Comparison of ENCODE assay signal across 10 mouse cellular contexts in the genomic region with DNA sequence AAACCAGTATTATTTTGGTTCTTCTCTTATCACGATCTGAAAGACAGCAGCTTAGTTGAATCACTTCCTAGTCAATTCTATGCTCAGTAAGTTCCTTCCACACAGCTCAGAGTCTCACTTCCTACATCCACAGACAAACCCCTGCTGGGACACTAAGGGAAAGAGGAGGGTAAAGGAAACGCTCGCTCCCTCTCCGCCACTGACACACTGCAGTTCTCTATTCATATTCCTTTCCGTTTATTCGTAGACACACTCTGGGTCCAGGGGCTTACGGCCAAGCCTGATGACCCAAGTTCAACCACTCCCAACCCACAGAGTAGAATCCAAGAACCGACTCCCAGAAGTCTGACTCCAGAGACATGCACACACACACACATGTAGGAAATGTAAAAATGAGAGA. TPM values are rescaled to one million over a fixed set of nuclear protein-coding genes. Genes with fewer than 3 reads are reported as not detected.
A peak's percentile ranks its signal among the peaks of the same experiment; 100 is the strongest.
DNase-seq lines count a peak whose midpoint lies in the region; ATAC-seq and TF ChIP-seq lines count a peak whose summit lies in the region.
"Had no signal": no experiment of that assay in that cellular context is flagged by ENCODE, and none has a peak within 500 bp of the region (broad histone marks: within the 10 kb centered on the region; RNA-seq: fewer than 3 reads in every experiment).

No protein-coding gene starts in this region.

- peaks cover 24% of the 10 kb centered on the region for H3K4me1 ChIP-seq in hindbrain, embryonic 16.5 days (ENCODE audit: control insufficient read depth, insufficient read depth, low read depth, low read length)
- peaks cover 17% of the 10 kb centered on the region; the same call in 1 of the 2 replicates for H3K4me1 ChIP-seq in hindbrain, embryonic 10.5 days (replicated peaks)
- H3K4me1 ChIP-seq in MEL (ENCODE audit: control insufficient read depth in 1 of 2, insufficient read depth in 2 of 2, low read length in 2 of 2): peaks cover 7 to 9% of the 10 kb centered on the region in 2 experiments
- peaks cover 30% of the 10 kb centered on the region for H3K4me1 ChIP-seq in heart, embryonic 15.5 days (replicated peaks)

- 66% methylated on average over 8 of the region's 8 CpGs for WGBS in hindbrain, embryonic 16.5 days
- WGBS in hindbrain, embryonic 10.5 days: 89% methylated on average over 8 of the region's 8 CpGs
- 54% methylated on average over 8 of the region's 8 CpGs for WGBS in heart, embryonic 15.5 days

- no peak for TF ChIP-seq CTCF in MEL (IDR thresholded peaks at IDR 0.05 in 2 of 3, conservative IDR thresholded peaks at IDR 0.05 in 1 of 3; ENCODE audit: control insufficient read depth in 1 of 3, insufficient read depth in 1 of 3, low read depth in 2 of 3, low read length in 3 of 3, poor library complexity in 1 of 3, severe bottlenecking in 1 of 3)

- H3K79me2 ChIP-seq in MEL (ENCODE audit: control insufficient read depth, insufficient read depth, low read length, poor library complexity): peaks cover 12% of the 10 kb centered on the region

- no peak for ATAC-seq in hindbrain, embryonic 16.5 days
- no peak for ATAC-seq in heart, embryonic 15.5 days (replicated peaks; ENCODE audit: insufficient number of reproducible peaks, insufficient read depth, low FRiP score, low read depth)
- ATAC-seq: forebrain, embryonic 16.5 days had no signal

- H3K4me2 ChIP-seq in hindbrain, embryonic 16.5 days (ENCODE audit: low read length): peak overlapping the region; percentile 21; the same call in 1 of the 2 replicates
- no peak overlapping the region for H3K4me2 ChIP-seq in heart, embryonic 15.5 days

- no peak for TF ChIP-seq RAD21 in MEL (IDR thresholded peaks at IDR 0.05; ENCODE audit: low read depth, low read length)

- no peak for TF ChIP-seq POLR2A in MEL (IDR thresholded peaks at IDR 0.05; ENCODE audit: control insufficient read depth in 1 of 2, insufficient read depth in 1 of 2, low read depth in 1 of 2, low read length in 2 of 2, poor library complexity in 1 of 2)

- H3K4me3 ChIP-seq in hindbrain, embryonic 16.5 days (ENCODE audit: low read length): no peak overlapping the region
- no peak overlapping the region for H3K4me3 ChIP-seq in hindbrain, embryonic 10.5 days
- H3K4me3 ChIP-seq in MEL (ENCODE audit: control insufficient read depth in 1 of 2, insufficient read depth in 1 of 2, low read depth in 2 of 2, low read length in 2 of 2): no peak overlapping the region
- H3K4me3 ChIP-seq in heart, embryonic 15.5 days: no peak overlapping the region; the same call in 1 of the 2 replicates

- H3K27me3 ChIP-seq in hindbrain, embryonic 16.5 days (replicated peaks; ENCODE audit: control insufficient read depth, insufficient read depth, low read length): no peaks in the 10 kb centered on the region
- no peaks in the 10 kb centered on the region for H3K27me3 ChIP-seq in hindbrain, embryonic 10.5 days (ENCODE audit: insufficient read depth, poor library complexity, severe bottlenecking)
- H3K27me3 ChIP-seq in MEL (ENCODE audit: control insufficient read depth in 1 of 2, insufficient read depth in 2 of 2, low read length in 2 of 2): no peaks in the 10 kb centered on the region
- no peaks in the 10 kb centered on the region for H3K27me3 ChIP-seq in heart, embryonic 15.5 days

- no peaks in the 10 kb centered on the region for H3K36me3 ChIP-seq in hindbrain, embryonic 16.5 days (ENCODE audit: control insufficient read depth, insufficient read depth, low read length)
- peaks cover 11% of the 10 kb centered on the region; the same call in 1 of the 2 replicates for H3K36me3 ChIP-seq in hindbrain, embryonic 10.5 days
- peaks cover 0 to 11% of the 10 kb centered on the region in 2 experiments; a peak in 2 of 4 replicates for H3K36me3 ChIP-seq in MEL (ENCODE audit: control insufficient read depth in 1 of 2, insufficient read depth in 2 of 2, low read length in 2 of 2)
- no peaks in the 10 kb centered on the region for H3K36me3 ChIP-seq in heart, embryonic 15.5 days

- TF ChIP-seq EP300 in MEL (IDR thresholded peaks at IDR 0.05; ENCODE audit: low read depth in 1 of 2, low read length in 2 of 2): no peak

- no peak for DNase-seq in hindbrain, embryonic 10.5 days (ENCODE audit: low spot score)
- peak; percentile 38 for DNase-seq in MEL (ENCODE audit: low read depth, low spot score)
- peak; percentile 51 for DNase-seq in lung, postnatal 10 days
- no peak for DNase-seq in cerebellum, postnatal 25 days
- DNase-seq in embryo, embryonic 10 days (ENCODE audit: low spot score): no peak
- DNase-seq in layer of hippocampus, adult 8-10 months (ENCODE audit: low spot score in 2 of 2): no peak
- DNase-seq: cerebellum, adult 9-10 months had no signal

- no peaks in the 10 kb centered on the region for H3K9me3 ChIP-seq in hindbrain, embryonic 16.5 days (ENCODE audit: control insufficient read depth, low read length)
- no peaks in the 10 kb centered on the region for H3K9me3 ChIP-seq in hindbrain, embryonic 10.5 days
- no peaks in the 10 kb centered on the region for H3K9me3 ChIP-seq in MEL (replicated peaks; ENCODE audit: insufficient read depth, low read length)
- no peaks in the 10 kb centered on the region for H3K9me3 ChIP-seq in heart, embryonic 15.5 days (replicated peaks)

- H3K9ac ChIP-seq in hindbrain, embryonic 16.5 days (ENCODE audit: low read depth, low read length): no peak overlapping the region
- H3K9ac ChIP-seq in MEL (ENCODE audit: control insufficient read depth, low read depth, low read length, poor library complexity, severe bottlenecking): no peak overlapping the region
- no peak overlapping the region for H3K9ac ChIP-seq in heart, embryonic 15.5 days

- no peak overlapping the region for H3K27ac ChIP-seq in hindbrain, embryonic 16.5 days (ENCODE audit: low read depth, low read length)
- H3K27ac ChIP-seq in hindbrain, embryonic 10.5 days: no peak overlapping the region
- no peak overlapping the region for H3K27ac ChIP-seq in MEL (ENCODE audit: control insufficient read depth, low read depth, low read length)
- peak overlapping the region; percentile 43 for H3K27ac ChIP-seq in heart, embryonic 15.5 days

TF ChIP-seq in MEL, 35 proteins besides CTCF, POLR2A, EP300 and RAD21:
- no peak for TF ChIP-seq MAFK (IDR thresholded peaks at IDR 0.05; ENCODE audit: borderline replicate concordance, low read depth, low read length)
- TF ChIP-seq GATA1 (IDR thresholded peaks at IDR 0.05; ENCODE audit: low read depth, low read length): peak; percentile 24; the same call in 1 of the 2 replicates
- no peak for TF ChIP-seq CHD2 (IDR thresholded peaks at IDR 0.05; ENCODE audit: low read length)
- 0 out of 2 replicates have a peak, but pooled peaks have one; percentile 15 for TF ChIP-seq ZNF384 (IDR thresholded peaks at IDR 0.05; ENCODE audit: low read depth, low read length)
- no peak for TF ChIP-seq SIN3A (IDR thresholded peaks at IDR 0.05; ENCODE audit: low read length)
- TF ChIP-seq NELFE (IDR thresholded peaks at IDR 0.05; ENCODE audit: low read depth, low read length): no peak
- no peak for TF ChIP-seq POLR2AphosphoS5 (IDR thresholded peaks at IDR 0.05; ENCODE audit: borderline replicate concordance, low read depth, low read length)
- TF ChIP-seq ZKSCAN1 (IDR thresholded peaks at IDR 0.05; ENCODE audit: low read depth, low read length): no peak
- TF ChIP-seq CHD1 (IDR thresholded peaks at IDR 0.05; ENCODE audit: low read depth, low read length): no peak
TF ChIP-seq in MEL: peak in this region for 2.

RNA-seq across cellular contexts. Expression of a gene that starts 2.9 kb away (rescaled TPM):
- polyA plus RNA-seq in hindbrain, embryonic 16.5 days (2015; fragmentation: Nextera tagmentation; extraction: Ambion mirVana): 33.8 and 36.1 TPM in 2 replicates
- 43.9 and 49.0 TPM in 2 replicates for polyA plus RNA-seq in hindbrain, embryonic 10.5 days (2016; fragmentation: Nextera tagmentation; extraction: Ambion mirVana)
- 4.6 and 5.9 TPM in 2 replicates for total RNA-seq in MEL (2012; rRNA removed)
- 10 to 100 TPM in 1 of 2 experiments, not detected in 1; 11.4 TPM for polyA plus RNA-seq in MEL (2012; ENCODE audit: insufficient read depth in 1 of 2, insufficient read length in 2 of 2, low read depth in 1 of 2, low replicate concordance in 2 of 2, missing spikeins in 1 of 2)
- 38.8 and 40.3 TPM in 2 replicates for polyA plus RNA-seq in heart, embryonic 15.5 days (2015; fragmentation: Nextera tagmentation; extraction: Ambion mirVana)
- 10 to 100 TPM; 43.9 to 48.4 (median 46.2) TPM for total RNA-seq in layer of hippocampus, adult 8-10 months (2022)

Comparison
In these comparisons a context has a peak if more than half of its experiments do, and no peak if none do; other contexts are left out.
1. DNase-seq: peak in MEL (single experiment) and lung, postnatal 10 days (single experiment); none in hindbrain, embryonic 10.5 days (single experiment), cerebellum, postnatal 25 days (0 of 2), embryo, embryonic 10 days (single experiment) and layer of hippocampus, adult 8-10 months (0 of 2).